Mouse (Mus musculus): ENCODE data around the gene Gm43552.

The Gm43552 gene

DNA sequence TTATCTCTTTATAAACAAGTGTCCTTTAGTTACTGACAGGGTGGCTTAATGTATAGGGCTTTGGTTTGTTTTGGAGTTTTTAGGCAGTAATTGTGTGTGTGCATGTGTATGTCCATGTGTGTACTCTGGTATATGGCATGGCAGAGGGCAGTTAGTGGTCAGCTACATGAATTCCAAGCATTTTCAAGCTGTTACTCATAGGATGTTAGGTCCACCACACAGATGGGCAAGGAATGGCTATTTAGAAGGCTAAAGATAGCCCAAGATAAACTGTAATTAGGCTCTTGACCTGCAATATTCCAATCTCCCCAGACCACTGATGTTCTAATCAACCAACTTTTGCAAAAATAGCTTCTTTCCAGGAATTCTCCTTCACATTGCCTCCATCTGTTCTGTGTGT is 54.6 kb downstream of the Gm43552 start:
- DNase-seq (ENCODE audit: low read depth, low spot score) = no peak

DNA sequence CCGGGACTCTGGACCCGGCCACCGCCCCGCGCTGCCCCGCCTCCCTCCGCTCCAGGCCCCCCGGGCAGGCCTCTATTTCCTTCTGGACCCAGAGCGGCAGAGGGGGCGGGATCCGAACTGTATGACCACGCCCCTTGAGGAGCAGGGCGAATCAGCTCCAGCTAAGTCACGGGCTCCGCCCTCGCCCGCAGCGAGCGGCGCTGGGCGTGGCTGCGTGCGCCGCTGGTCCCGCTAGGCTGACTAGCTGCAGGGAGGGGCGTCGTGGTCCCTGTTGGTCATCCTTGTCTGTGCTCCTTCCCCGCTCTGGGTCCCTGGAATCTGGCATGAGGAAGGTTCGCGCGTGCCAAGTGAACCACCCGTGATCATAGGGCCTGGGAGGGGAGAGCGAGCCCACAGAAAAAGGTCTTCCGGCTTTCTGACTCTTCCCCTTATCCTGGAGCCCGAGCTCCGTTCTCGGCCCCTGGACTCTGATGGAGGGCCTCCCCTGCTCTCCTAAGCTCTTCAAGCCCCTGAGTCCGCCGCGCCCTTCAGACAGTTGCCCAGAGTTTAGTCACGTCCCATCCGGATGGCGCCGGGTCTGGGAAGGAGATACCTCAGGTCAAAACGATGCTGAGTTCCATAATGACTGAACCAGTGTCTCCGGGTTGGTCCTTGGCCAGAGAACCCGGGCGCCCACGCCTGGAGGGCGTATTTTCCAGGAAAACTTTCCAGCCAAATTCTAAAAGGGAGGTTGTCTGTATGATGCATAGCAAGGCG is 56.6 kb downstream of the Gm43552 start, which contains the start of gene Ugdh:
Gene Ugdh, minus strand, starts transcription at position 144 of the 756 bp plus-strand sequence.
- DNase-seq (ENCODE audit: low read depth, low spot score) = peak; percentile 97

DNA sequence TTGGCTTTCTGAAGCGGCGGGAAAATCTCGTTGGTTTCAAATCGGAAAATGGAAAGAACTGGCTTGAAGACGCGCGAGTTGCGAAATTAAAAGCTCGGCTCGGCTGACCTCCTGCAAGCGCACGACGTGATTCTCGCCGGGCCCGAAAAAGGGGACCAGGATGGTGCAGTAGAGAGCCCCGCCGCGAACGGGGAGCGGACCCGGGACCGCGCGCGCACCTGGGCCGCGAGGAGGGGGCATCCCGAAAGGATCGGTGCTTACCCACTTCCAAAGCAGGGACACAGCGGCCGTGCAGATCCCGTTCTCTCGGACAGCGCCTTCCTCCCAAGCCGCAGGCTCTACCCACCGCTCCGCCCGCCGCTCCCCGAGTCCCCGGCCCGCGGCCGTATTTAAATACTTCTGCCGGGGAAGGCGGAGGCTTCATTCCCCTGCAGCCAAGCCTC is 57.2 kb downstream of the Gm43552 start:
- DNase-seq (ENCODE audit: low read depth, low spot score) = no peak

DNA sequence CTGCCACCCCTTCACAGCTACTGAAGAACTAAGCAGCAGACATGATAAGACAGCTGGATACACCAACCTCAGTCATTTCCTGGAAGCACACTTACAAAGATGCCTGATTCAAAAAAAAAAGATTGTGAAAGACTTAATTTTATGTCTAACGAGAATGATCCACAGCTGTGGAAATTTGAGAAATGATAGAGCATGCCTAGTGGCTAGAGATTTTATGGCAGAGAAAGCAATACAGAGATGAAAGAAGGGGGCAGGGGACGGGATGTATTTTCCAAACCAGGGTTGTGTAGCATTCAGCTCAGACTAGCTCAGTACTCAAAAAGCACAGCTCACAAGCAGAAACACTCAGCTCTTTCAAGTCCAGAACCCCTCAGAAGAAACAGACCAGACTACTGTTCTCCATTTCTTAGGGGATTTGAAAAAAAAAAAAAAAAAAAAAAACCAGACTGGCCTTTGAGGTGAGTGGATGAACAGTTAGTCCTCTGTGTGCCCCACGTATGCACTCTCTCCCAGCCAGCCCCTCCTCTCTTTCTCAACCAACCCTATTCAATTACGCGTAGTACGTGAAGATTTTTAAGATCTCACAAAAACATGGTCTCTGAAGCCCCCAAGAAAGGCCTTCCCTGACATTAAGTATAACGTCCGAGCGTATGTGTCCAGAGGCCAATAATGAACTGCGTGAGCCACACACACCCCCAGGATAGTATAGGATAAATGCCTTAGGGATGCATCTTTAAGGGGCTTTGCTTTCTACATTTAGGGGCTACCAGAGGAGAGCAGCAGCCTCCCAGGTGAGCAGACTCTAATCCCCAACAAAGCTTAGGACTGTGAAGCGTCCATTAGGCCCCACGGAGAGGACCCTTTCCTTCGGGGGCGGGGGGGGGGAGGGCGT is 57.9 kb downstream of the Gm43552 start:
- DNase-seq (ENCODE audit: low read depth, low spot score) = no peak

DNA sequence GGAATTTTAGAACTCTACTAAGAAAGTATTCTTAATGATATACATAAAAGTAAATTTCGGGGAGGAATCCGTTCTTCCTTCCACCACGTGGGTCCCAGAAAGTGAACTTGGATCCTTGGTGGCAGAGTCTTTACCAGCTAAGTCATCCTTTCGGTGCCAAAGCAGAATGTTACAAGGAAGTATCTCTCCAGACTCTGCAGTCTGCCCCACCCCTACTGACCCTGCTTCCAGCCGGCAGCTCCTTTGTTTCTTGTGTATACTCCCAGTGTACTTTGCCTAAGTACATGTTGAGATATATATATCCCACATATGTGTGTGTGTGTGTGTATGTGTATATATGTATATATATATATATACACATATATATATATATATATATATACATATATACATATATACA is 63.2 kb downstream of the Gm43552 start:
- no peak for DNase-seq (ENCODE audit: low read depth, low spot score)

DNA sequence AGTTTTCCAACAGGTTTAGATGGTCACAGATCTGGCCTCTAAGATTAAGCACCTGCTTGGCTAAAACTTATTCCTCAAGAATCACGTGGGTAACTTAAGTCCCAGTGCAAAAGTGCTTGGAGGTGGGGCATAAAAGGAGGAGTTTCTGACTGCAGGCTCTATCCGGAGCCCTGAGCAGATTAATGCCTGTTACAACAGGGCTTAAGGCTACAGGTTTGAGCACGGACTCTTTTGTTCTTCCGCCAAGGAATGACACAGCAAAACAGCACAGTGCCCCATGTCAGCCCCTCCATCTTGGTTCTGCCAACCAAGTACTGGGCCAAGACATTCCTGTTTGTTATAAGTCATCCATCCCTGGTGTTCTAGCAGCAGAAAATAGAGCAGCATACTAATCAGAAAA is 64.3 kb downstream of the Gm43552 start:
- peak; percentile 33 for DNase-seq (ENCODE audit: low read depth, low spot score)

DNA sequence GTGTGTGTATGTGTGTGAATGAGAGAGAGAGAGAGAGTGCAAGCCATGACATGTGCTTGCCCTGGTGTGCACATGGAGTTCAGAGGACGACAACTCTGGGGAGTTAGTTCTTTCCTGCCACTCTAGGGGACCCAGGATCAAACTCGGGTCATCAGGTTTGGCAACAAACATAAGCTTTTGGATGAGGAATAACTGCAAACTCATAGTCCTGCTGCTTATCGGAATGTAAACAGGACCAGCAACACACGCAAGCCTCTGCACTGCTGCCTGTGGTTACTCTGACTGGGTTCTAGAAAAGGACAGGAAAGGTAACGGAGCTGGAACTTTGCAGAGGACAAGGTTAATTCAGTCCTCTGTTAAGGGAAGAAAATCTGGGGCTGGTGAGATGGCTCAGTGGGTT is 67.4 kb downstream of the Gm43552 start:
- no peak for DNase-seq (ENCODE audit: low read depth, low spot score)

DNA sequence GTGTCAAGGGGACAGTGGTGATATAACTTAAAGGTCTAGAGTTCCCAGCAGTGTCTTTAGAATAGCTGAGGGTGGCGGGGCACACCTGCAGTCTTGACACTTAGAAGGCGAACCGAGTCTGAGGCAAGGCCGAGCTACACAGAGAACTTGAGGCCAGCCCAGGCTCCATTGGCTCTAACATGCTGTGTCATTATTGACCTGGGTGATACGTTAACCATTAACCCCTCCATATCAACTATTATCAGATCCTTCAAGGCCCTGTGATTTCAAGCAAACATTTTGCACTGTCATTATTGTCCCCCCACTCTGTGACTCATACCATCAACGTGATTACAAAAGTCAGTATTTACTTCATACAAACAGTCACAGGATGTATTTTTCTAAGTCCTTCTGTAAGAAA is 68.4 kb downstream of the Gm43552 start:
- no peak for DNase-seq (ENCODE audit: low read depth, low spot score)

DNA sequence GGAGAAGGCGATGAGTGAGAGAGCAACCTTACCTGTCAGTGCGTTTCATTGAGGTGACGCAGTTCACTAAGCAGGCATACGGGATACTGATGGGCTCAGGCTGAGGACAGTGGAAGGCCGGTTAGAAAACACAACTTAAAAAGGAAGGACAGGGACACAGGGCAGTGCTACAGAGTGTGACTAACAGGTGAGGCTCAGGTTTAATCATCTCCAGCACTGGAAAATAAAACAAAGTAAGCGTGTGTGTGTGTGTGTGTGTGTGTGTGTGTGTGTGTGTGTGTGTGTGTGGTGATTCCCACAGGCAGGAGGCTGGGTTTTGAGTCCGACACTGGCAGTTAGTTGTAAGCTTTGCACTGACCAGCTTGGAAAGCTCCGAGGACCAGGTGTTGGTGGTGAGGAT is 69.8 kb downstream of the Gm43552 start:
- DNase-seq (ENCODE audit: low read depth, low spot score) = no peak

DNA sequence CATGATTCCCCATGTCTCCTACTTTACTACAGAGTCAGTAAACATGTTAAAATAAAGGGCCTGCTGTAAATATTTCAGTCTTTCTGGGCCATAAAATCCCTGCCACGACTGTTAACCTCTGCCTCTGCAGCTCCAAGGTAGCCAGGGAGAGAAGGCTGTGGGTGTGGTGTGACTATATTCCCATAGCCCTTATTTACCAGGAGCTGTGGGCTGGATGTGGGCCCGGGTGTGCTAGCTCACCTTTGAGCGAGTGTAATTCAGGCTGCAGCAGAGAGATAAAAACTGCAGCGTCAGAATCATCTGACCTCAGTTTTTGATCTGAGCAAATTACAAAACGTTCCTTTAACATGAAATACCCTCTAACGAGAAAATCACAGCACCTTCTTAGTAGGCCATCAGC is 71.8 kb downstream of the Gm43552 start:
- DNase-seq (ENCODE audit: low read depth, low spot score) = no peak

DNA sequence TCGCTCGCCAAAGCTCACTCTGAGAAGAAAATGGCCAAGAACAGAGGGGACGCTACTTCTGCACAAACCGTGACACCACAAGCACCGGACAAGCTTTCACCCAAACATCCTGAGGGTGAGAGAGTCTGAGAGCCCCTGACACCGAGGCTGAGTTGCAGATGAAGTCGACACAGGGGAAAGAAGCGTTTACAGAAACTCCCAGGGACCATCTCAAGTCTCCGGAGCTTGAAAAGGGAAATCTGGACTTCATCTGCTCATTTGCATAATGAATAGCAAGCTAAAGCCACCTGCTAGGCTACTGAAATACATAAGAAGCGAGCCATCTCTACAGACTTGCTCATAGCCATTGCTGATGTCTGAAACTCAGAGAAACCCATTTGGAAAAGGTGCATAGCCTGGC is 73.5 kb downstream of the Gm43552 start:
- DNase-seq (ENCODE audit: low read depth, low spot score) = no peak

DNA sequence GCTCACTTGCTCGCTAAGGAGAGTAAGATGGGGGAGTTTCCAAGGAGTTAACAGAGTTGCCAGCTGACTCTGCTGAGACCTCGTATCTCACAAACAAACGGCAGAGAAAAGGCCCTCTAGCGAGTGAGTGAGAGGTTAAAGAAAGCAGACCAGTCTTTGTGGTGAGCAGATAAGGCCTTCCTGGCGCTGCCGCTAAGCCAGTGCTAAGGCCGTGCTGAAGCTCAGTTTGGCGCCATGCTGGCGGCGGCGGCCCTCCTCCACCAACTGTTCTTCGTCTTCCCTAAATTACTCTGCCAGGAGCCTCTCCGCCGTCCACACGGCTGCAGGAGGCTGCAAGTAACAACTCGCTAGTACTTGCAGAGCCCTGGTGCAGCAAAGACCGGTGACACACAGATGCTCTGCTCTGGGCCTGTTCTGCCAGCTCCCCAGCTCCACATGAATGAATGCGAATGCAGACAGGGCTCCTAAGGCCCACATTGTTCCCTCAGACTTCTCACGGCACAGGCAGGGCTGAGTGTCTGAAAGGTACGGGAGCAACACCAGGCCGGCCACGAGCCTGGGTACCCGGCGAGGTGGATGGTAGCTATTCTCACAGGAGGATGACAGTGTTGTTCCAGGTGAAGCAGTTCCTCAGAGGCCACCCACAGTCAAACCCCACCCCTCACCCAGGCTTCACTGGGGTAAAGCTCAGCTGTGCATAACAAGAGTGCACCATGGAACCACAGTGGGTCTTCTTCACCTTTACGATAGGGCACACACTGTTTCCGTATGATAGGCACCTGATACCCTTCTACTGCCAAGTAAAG is 76.8 kb downstream of the Gm43552 start:
- peak; percentile 24 for DNase-seq (ENCODE audit: low read depth, low spot score)

DNA sequence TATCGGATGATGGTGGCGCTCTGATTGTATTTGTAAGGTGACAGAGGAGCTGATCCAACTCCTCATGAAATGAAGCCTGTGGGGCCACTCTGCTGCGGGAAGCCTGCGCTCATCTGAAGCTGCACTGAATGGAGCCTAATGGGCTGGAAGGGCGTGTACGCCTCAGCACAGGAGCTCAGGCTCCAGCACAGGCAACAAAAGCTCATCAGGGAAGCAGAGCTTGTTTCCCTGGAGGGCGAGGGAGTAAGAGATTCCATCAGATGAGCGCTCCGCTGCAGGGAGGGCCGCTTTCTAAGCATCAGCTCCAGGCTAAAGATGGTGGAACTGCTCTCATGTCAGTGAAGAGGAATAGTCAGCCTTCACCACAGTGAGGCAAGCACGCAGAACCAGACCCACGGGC is 84.6 kb downstream of the Gm43552 start:
- DNase-seq (ENCODE audit: low read depth, low spot score) = no peak

DNA sequence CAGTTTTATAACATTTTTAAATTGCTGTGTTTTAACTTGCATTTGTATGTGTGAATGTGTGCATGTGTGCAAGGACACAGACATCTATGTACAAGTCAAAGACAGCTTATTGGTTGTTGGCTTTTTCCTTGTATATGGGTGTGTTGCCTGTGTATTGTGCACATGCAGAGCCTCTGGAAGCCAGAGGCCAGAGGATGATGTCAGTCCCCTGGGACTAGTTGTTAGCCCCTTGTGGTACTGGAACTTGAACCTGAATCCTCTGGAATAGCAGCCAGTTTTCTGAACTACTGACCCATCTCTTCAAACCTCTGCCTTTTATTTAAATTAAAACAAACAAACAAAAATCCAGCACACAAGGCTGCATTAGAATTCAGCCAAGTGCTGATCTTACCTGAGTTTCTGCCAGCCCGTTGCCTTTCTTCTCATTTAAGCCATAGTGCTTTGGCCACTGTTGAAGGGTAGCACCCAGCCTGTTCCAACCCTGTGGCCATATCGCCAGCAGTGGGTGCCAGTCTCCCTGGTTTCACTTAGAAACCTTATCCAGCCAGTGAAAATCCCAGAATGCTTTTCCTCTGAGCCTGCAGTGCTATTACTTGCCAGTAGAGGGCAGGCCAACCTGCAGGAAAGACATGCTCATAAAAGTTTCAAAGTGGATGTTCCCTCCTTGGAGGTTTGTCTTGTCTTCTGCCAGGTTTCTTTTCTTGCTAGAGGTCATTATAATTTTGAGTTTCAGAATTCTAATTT is 91.2 kb downstream of the Gm43552 start:
- no peak for DNase-seq (ENCODE audit: low read depth, low spot score)

DNA sequence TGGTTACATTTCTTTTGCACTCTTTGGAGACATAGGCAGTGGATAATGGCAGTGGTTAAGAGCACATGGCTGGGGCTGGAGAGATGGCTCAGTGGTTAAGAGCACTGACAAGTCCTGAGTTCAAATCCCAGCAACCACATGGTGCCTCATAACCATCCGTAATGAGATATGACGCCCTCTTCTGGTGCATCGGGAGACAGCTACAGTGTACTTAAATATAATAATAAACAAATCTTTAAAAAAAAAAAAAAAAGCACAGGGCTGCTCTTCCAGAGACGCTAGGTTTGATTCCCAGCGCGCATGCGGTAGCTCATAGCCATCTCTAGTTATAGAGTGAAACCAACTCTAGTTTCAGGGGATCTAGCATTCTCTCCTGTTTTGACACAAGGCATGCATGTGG is 98.2 kb downstream of the Gm43552 start:
- no peak for DNase-seq (ENCODE audit: low read depth, low spot score)

DNA sequence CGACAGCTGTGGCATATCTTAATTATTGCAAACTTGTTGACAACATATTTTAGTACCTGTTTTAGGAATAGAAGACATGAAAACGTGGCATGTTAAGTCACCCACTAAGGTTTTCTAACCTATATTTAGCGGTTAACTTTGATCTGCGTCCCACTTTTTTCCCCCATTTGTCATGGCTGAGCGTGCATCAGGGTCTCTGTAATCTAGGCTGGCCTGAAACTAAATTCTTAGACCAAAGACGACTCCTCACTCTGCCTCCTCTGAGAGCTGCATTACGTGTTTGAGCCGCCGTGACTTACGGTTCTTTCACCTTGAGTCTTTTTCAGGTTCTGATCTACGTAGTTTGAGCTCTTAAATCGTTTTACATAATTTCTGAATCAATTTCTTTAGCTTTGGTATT is 100.9 kb downstream of the Gm43552 start:
- no peak for DNase-seq (ENCODE audit: low read depth, low spot score)

DNA sequence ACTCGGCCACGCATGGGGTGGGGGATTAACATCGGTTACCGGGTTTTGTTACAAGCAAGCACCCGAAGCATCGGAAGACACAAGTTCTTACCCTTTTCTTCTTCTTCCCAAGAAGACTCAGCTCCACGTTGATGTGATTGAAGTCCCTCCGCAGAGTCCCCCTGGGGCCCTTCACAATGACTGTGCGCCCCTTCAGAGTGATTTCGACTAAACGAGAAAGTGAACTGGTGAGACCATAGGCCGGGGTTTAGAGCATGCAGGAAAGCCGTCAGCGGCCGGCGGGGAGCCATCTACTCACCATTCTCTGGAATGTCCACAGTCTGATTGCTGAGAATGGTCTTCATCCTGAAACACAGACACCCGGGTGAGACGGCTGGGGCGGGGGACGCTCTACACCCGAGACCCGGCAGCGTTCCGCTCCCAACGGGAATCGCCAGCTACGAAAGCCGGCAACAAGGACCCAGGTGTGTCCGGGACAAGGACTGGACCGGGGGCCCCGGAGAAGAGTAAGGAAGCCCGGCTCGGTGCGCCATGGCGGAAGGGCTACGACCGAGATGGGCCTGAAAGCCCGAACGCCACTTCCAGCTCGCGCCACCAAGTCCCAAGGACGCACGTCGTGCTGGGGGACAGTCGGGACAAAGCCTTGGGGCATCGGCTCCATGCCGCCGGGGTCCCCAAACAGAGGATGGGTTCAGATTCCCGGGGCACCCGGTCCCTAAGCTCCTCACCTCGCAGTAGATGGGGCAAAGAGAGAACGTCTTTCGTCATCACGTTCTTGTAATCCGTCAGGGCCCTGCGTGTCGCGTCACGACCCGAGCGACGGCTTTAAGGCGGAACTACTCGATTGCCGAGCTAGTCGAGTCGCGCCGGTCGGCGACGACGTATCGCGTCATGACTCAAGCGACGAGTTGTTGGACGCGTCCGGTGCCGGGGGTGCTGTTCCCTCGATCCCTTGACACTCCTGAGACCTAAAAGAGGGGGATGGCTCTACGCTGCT is 101.7 kb downstream of the Gm43552 start, which contains the start of the genes Rpl9 and Lias:
Gene Rpl9, minus strand, starts transcription at position 797 of the 997 bp plus-strand sequence.
Gene Lias, plus strand, starts transcription at position 850 of the 997 bp plus-strand sequence.
- peak; percentile 96 for DNase-seq (ENCODE audit: low read depth, low spot score)

DNA sequence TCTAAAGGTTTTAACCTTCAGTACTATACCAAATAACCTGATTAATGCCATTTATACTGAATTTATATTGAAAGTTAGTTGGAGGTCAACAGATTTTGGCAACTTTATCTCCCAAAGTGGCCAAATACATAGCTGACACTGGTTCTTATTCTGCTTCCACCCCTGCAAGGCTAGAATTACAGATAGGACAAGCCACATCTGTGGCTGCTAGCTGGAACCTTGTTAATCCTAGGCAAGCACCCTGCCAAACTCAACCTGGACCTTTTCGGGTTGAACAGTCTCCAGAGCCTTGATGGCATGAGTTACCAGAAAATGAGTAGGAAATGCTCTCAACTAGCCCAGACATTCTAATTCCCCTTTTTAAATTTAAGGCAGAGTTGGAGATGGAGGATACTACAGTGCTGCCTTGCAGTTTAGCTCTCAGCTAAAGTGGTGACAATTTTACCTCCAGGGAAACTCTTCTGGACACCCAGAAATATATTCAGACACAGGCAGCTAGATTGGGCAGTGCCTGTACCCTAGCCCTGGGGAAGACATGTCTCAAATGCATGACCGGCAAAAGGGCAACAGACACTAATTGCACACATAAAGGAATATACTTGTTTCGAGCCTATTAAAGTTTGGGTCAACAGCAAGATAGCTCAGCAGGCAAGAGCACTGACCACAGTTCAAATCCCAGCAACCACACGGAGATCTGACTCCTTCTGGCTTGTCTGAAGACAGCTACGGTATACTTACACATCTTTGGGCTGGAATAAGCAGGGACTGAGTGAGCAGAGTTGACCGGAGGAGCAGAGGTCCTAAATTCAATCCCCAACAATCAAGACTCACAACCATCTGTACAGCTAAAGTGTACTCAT is 105.4 kb downstream of the Gm43552 start:
- no peak for DNase-seq (ENCODE audit: low read depth, low spot score)

DNA sequence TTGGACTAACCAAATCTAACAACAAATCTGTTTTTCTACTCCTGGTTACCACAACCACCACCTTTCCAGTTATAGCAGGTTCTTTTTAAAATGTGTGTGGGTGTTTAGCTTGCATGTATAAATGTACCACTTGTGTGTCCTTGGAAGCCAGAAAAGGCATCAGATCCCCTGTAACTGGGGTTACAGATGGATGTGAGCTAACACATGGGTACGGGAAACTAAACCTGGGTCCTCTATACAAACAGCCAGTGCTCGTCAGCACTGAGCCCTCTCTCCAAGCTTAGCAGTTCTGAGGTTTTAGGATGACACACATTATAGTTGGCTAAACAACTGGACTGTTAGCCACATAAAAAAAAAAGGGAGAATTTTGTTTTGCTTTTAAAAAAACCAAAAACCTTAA is 106.9 kb downstream of the Gm43552 start:
- no peak for DNase-seq (ENCODE audit: low read depth, low spot score)

All from WW6 (cell line).